Mouse (Mus musculus) CH12.LX (cell line): ENCODE data around the gene Mief2.

ENCODE experiments used
- BHLHE40 ChIP-seq: IDR thresholded peaks from 2 replicates; pipeline ENCODE4 v1.6.1; 2011; ENCODE audit warnings: mild to moderate bottlenecking, low read depth, low read length, improper control_type of control experiment
- CHD2 ChIP-seq: IDR thresholded peaks from 2 replicates; pipeline ENCODE4 v1.6.1; 2011; ENCODE audit warnings: low read length, improper control_type of control experiment
- CTCF ChIP-seq, 2 experiments: IDR thresholded peaks in 1 of 2; conservative IDR thresholded peaks in 1 of 2; 2 replicates each; pipeline ENCODE4 v1.5.1; 2011 to 2012; ENCODE audit warnings: low read depth in 2 of 2, low read length in 2 of 2, improper control_type of control experiment in 1 of 2, inconsistent platforms in 1 of 2, mild to moderate bottlenecking in 1 of 2, moderate library complexity in 1 of 2
- KAT2A ChIP-seq: IDR thresholded peaks from 2 replicates; pipeline ENCODE4 v1.6.1; 2012; ENCODE audit warnings: low read length, improper control_type of control experiment, inconsistent platforms; ENCODE audit not compliant: insufficient replicate concordance
- MAZ ChIP-seq: IDR thresholded peaks from 2 replicates; pipeline ENCODE4 v1.6.1; 2012; ENCODE audit warnings: low read depth, mild to moderate bottlenecking, inconsistent platforms, low read length, improper control_type of control experiment, moderate library complexity
- NELFE ChIP-seq: IDR thresholded peaks from 2 replicates; pipeline ENCODE4 v1.6.1; 2011; ENCODE audit warnings: low read depth, low read length, improper control_type of control experiment
- POLR2A ChIP-seq: IDR thresholded peaks from 2 replicates; pipeline ENCODE4 v1.6.1; 2011; ENCODE audit warnings: low read depth, mild to moderate bottlenecking, improper control_type of control experiment, low read length
- RAD21 ChIP-seq: IDR thresholded peaks from 2 replicates; pipeline ENCODE4 v1.6.1; 2011; ENCODE audit warnings: low read depth, mild to moderate bottlenecking, low read length, improper control_type of control experiment, moderate library complexity
- TBP ChIP-seq: conservative IDR thresholded peaks from 2 replicates; pipeline ENCODE4 v1.6.1; 2011; ENCODE audit warnings: low read depth, low read length, improper control_type of control experiment

- TF ChIP-seq POLR2A = no peak
- 0 out of 2 replicates have a peak, but pooled peaks have one; percentile 20 for TF ChIP-seq CHD2
- TF ChIP-seq NELFE = no peak
- TF ChIP-seq CTCF (conservative IDR thresholded peaks at IDR 0.05 in 1 of 2, IDR thresholded peaks at IDR 0.05 in 1 of 2; ENCODE audit: low read depth in 2 of 2, low read length in 2 of 2) = peak in 1 of 2 experiments; percentile 13; a peak in 2 of 4 replicates
- no peak for TF ChIP-seq RAD21
- TF ChIP-seq MAZ = peak; percentile 9; the same call in 1 of the 2 replicates
- TF ChIP-seq TBP = peak; percentile 9; the same call in 1 of the 2 replicates
- TF ChIP-seq KAT2A = no peak
- no peak; the same call in 1 of the 2 replicates for TF ChIP-seq BHLHE40
Observed at GRCm38 (mm10) chr11:60776107-60776828, 48.1 kb downstream of the Mief2 start.
